Mouse (Mus musculus): ENCODE measurements around the gene Amz2. TPM values are rescaled to one million over a fixed set of nuclear protein-coding genes. Genes with fewer than 3 reads are reported as not detected.

The Amz2 gene
- polyA plus RNA-seq, 1 experiment from 2014 or later = 23.6 TPM

DNA sequence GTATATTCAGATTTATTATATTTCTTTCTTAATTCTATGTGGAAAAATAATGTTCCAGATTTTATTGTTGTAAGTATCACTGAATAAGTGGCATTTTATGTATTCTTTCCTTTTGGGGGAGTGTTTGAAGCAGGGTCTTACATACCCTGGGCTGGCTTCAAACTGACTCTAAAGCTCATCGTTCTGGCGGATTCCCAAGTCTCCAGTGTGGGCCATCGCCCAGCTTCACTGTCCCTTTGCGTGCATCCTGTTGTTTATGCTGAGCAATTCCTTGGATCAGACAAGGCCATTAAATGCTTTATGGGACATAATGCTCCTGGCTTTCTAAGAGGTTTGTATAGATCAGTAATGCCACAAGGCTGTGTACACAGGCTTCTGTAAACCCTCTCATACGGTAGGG, 36.7 kb upstream of the Amz2 start:
- TF ChIP-seq EP300 (IDR thresholded peaks at IDR 0.05) (no peak), CTCF (IDR thresholded peaks at IDR 0.05) (no peak)
- H3K27ac ChIP-seq (ENCODE audit: low read length) = no peak overlapping the region
- no peaks in the 10 kb centered on the region for H3K9me3 ChIP-seq (ENCODE audit: low read length)
- H3K4me1 ChIP-seq (ENCODE audit: insufficient read depth, low read depth, low read length) = peaks cover 9% of the 10 kb centered on the region; the same call in 1 of the 2 replicates
- peak; percentile 38; the same call in 1 of the 2 replicates for ATAC-seq
- H3K4me3 ChIP-seq (ENCODE audit: low read depth, low read length) = no peak overlapping the region
- DNase-seq (ENCODE audit: low spot score) = peak; percentile 44
- no peak overlapping the region for H3K9ac ChIP-seq (replicated peaks; ENCODE audit: low read depth)
- H3K27me3 ChIP-seq (replicated peaks; ENCODE audit: insufficient read depth, low read length) = no peaks in the 10 kb centered on the region
- H3K4me2 ChIP-seq (replicated peaks; ENCODE audit: low read depth, low read length) = no peak overlapping the region
- H3K36me3 ChIP-seq (ENCODE audit: insufficient read depth, low read length) = no peaks in the 10 kb centered on the region
- WGBS = 51% methylated on average over 5 of the region's 5 CpGs

DNA sequence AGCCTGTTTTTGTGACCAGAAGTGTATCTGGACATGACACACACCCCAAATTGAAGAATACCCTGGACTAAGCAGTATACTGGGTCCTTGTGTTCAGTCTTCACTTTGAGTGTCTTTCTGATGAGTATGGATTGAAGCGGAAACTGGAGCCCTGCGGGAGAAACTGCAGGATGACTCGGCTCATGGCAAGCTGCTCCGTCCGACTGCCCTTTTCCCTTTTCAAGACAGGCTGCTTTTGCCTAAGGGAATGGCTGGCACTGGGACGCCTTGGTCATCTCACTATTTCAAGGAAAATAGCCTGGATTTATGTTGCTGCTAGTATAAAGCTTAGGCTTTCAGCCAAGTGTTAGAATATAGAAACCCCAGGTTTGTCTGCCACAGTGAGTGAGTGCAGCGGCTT, 34.5 kb upstream of the Amz2 start:
- DNase-seq (ENCODE audit: low spot score) (no peak), ATAC-seq (no peak)
- Histone ChIP-seq H3K27me3 (replicated peaks; ENCODE audit: insufficient read depth, low read length) (no peaks in the 10 kb centered on the region), H3K4me3 (ENCODE audit: low read depth, low read length) (no peak overlapping the region), H3K4me2 (replicated peaks; ENCODE audit: low read depth, low read length) (no peak overlapping the region), H3K27ac (ENCODE audit: low read length) (no peak overlapping the region), H3K36me3 (ENCODE audit: insufficient read depth, low read length) (0 out of 2 replicates have a peak, but pooled peaks cover 5% of the 10 kb centered on the region), H3K9me3 (ENCODE audit: low read length) (no peaks in the 10 kb centered on the region), H3K9ac (replicated peaks; ENCODE audit: low read depth) (no peak overlapping the region), H3K4me1 (ENCODE audit: insufficient read depth, low read depth, low read length) (peaks cover 9% of the 10 kb centered on the region; the same call in 1 of the 2 replicates)
- WGBS = 85% methylated on average over 7 of the region's 7 CpGs
- TF ChIP-seq EP300 (IDR thresholded peaks at IDR 0.05) = no peak
- TF ChIP-seq CTCF (IDR thresholded peaks at IDR 0.05) = no peak

DNA sequence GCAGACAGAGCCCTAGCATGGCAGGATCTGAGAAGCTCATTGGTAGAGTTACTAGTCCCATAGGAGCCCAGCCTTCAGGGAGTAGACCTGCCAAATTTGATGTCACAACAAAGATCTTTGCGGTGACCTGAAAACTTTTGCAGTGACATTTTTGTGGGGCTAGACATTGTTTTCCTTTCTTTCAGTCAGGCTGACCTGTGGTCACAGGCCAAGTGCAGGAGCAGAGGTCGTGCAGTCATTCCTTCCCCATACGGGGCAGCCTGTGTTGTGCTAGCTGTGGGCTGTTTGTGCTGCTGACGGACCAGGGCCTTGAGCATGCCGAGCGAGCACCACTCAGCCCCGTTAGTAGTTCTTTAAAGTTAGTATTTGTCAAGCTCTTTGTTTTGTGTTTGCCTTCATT, 34.0 kb upstream of the Amz2 start:
- TF ChIP-seq EP300 (IDR thresholded peaks at IDR 0.05) (no peak), CTCF (IDR thresholded peaks at IDR 0.05) (no peak)
- no peak for ATAC-seq

DNA sequence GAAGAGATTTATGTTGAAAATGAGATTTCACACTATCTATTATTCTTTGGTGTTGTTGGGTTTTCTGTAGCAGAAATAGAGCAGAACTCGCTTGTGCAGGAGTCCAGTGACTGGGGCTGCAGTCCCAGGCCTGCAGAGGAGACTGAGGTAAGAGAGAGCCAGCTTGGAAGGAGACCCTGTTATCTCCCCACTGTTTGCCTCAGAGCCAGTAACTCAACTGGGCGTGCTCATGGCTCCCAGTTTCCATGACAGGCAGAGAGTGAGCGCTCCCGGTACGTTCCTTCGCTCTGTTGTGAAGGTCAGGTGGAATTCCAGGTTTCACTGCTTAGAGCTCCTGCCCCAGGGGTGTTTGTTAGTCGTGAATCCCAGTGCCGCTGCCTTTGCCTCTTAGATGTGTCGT, 33.1 kb upstream of the Amz2 start:
- H3K4me2 ChIP-seq (replicated peaks; ENCODE audit: low read depth, low read length) = no peak overlapping the region
- no peak overlapping the region for H3K9ac ChIP-seq (replicated peaks; ENCODE audit: low read depth)
- TF ChIP-seq EP300 (IDR thresholded peaks at IDR 0.05) (no peak), CTCF (IDR thresholded peaks at IDR 0.05) (no peak)
- peaks cover 9% of the 10 kb centered on the region; the same call in 1 of the 2 replicates for H3K4me1 ChIP-seq (ENCODE audit: insufficient read depth, low read depth, low read length)
- no peak for DNase-seq (ENCODE audit: low spot score)
- no peaks in the 10 kb centered on the region for H3K9me3 ChIP-seq (ENCODE audit: low read length)
- 76% methylated on average over 9 of the region's 9 CpGs for WGBS
- H3K27ac ChIP-seq (ENCODE audit: low read length) = no peak overlapping the region
- no peak overlapping the region for H3K4me3 ChIP-seq (ENCODE audit: low read depth, low read length)
- peaks cover 5% of the 10 kb centered on the region; the same call in 1 of the 2 replicates for H3K36me3 ChIP-seq (ENCODE audit: insufficient read depth, low read length)
- H3K27me3 ChIP-seq (replicated peaks; ENCODE audit: insufficient read depth, low read length) = no peaks in the 10 kb centered on the region
- ATAC-seq = no peak

More for the DNA sequence above, 34.0 kb upstream of the Amz2 start:
- Histone ChIP-seq H3K9me3 (ENCODE audit: low read length) (no peaks in the 10 kb centered on the region), H3K9ac (replicated peaks; ENCODE audit: low read depth) (no peak overlapping the region), H3K4me3 (ENCODE audit: low read depth, low read length) (no peak overlapping the region), H3K4me2 (replicated peaks; ENCODE audit: low read depth, low read length) (no peak overlapping the region), H3K27me3 (replicated peaks; ENCODE audit: insufficient read depth, low read length) (no peaks in the 10 kb centered on the region), H3K4me1 (ENCODE audit: insufficient read depth, low read depth, low read length) (peaks cover 9% of the 10 kb centered on the region; the same call in 1 of the 2 replicates), H3K36me3 (ENCODE audit: insufficient read depth, low read length) (peaks cover 5% of the 10 kb centered on the region; the same call in 1 of the 2 replicates), H3K27ac (ENCODE audit: low read length) (no peak overlapping the region)
- 50% methylated on average over 7 of the region's 7 CpGs for WGBS
- no peak for DNase-seq (ENCODE audit: low spot score)

DNA sequence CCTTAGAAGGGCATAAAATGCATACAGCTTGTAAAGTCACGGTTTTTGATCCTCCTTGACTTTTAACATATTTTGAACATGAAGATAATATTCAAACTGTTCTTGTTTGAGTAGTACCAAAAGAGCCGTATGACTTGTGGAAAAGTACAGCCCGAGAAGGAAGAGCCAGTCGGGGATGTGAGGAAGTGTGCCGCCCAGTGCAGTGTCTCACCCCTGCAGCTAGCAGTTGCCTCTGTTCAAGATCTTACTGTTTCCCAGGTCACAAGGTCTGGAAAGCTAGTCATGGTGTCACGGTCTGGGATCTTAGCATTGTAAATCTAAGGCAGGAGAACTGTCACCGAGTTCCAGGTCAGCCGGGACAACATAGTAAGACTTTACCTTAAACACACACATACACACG, 31.0 kb upstream of the Amz2 start:
- DNase-seq (ENCODE audit: low spot score) (no peak), ATAC-seq (no peak)
- no peaks in the 10 kb centered on the region for H3K27me3 ChIP-seq (replicated peaks; ENCODE audit: insufficient read depth, low read length)
- H3K27ac ChIP-seq (ENCODE audit: low read length) = no peak overlapping the region
- TF ChIP-seq CTCF (IDR thresholded peaks at IDR 0.05) (no peak), EP300 (IDR thresholded peaks at IDR 0.05) (no peak)
- WGBS = 75% methylated on average over 9 of the region's 9 CpGs
- no peaks in the 10 kb centered on the region for H3K9me3 ChIP-seq (ENCODE audit: low read length)
- no peak overlapping the region for H3K9ac ChIP-seq (replicated peaks; ENCODE audit: low read depth)
- no peak overlapping the region for H3K4me3 ChIP-seq (ENCODE audit: low read depth, low read length)
- H3K4me1 ChIP-seq (ENCODE audit: insufficient read depth, low read depth, low read length) = 0 out of 2 replicates have a peak, but pooled peaks cover 2% of the 10 kb centered on the region
- no peak overlapping the region for H3K4me2 ChIP-seq (replicated peaks; ENCODE audit: low read depth, low read length)
- peaks cover 5% of the 10 kb centered on the region; the same call in 1 of the 2 replicates for H3K36me3 ChIP-seq (ENCODE audit: insufficient read depth, low read length)

DNA sequence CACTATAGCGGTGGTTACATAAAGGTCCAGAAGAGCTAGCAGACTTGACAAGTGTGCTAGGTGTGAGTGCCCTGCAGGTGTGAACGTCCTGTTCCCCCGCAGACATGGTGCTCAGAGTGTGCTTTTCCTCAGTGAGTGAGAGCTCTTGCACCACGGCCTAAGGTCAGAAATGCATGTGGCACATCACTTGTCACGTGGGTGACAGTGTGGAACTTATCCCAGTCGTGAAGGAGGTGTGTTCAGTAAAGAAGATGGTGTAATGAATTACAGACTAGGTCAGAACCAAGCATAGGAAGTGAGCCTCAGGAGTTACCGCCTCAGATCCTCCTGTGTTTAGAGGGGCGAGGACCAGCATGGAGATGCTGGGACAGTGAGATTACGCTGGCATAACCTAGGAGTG, 30.5 kb upstream of the Amz2 start:
- H3K4me1 ChIP-seq (ENCODE audit: insufficient read depth, low read depth, low read length) = 0 out of 2 replicates have a peak, but pooled peaks cover 2% of the 10 kb centered on the region
- TF ChIP-seq EP300 (IDR thresholded peaks at IDR 0.05) = no peak
- no peak for TF ChIP-seq CTCF (IDR thresholded peaks at IDR 0.05)
- DNase-seq (ENCODE audit: low spot score) (no peak), ATAC-seq (no peak)
- H3K9ac ChIP-seq (replicated peaks; ENCODE audit: low read depth) = no peak overlapping the region
- no peak overlapping the region for H3K27ac ChIP-seq (ENCODE audit: low read length)
- H3K36me3 ChIP-seq (ENCODE audit: insufficient read depth, low read length) = peaks cover 5% of the 10 kb centered on the region; the same call in 1 of the 2 replicates
- no peak overlapping the region for H3K4me3 ChIP-seq (ENCODE audit: low read depth, low read length)
- H3K27me3 ChIP-seq (replicated peaks; ENCODE audit: insufficient read depth, low read length) = no peaks in the 10 kb centered on the region
- H3K4me2 ChIP-seq (replicated peaks; ENCODE audit: low read depth, low read length) = no peak overlapping the region
- no peaks in the 10 kb centered on the region for H3K9me3 ChIP-seq (ENCODE audit: low read length)
- 84% methylated on average over 9 of the region's 9 CpGs for WGBS

DNA sequence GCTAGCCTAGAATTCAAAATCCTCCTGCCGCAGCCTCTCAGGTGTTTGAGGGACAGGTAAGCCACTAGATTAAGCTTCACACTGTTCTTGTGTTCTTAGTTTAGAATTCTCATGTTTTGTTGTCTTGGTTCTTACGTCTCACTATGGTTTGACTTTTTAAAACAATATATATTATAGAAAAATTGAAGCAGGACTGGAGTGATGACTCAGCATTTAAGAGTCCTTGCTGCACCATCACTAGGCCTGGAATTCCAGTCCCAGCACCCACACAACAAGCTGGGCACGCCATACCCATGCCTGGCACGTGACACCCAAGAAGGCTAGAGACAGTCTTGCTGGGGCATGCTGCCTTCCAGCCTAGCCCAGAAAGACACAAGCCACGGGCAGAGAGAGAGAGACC, 19.3 kb upstream of the Amz2 start:
- TF ChIP-seq CTCF (IDR thresholded peaks at IDR 0.05) (no peak), EP300 (IDR thresholded peaks at IDR 0.05) (no peak)
- 83% methylated on average over 5 of the region's 5 CpGs for WGBS
- no peak for DNase-seq (ENCODE audit: low spot score)
- H3K27ac ChIP-seq (ENCODE audit: low read length) = no peak overlapping the region
- no peak overlapping the region for H3K4me2 ChIP-seq (replicated peaks; ENCODE audit: low read depth, low read length)
- no peak for ATAC-seq
- H3K4me3 ChIP-seq (ENCODE audit: low read depth, low read length) = no peak overlapping the region
- no peaks in the 10 kb centered on the region for H3K9me3 ChIP-seq (ENCODE audit: low read length)
- H3K27me3 ChIP-seq (replicated peaks; ENCODE audit: insufficient read depth, low read length) = no peaks in the 10 kb centered on the region
- H3K36me3 ChIP-seq (ENCODE audit: insufficient read depth, low read length) = no peaks in the 10 kb centered on the region
- no peaks in the 10 kb centered on the region for H3K4me1 ChIP-seq (ENCODE audit: insufficient read depth, low read depth, low read length)
- no peak overlapping the region for H3K9ac ChIP-seq (replicated peaks; ENCODE audit: low read depth)
